Mouse (Mus musculus): Measurements from ENCODE around the gene Olfm2. TPM values are rescaled to one million over a fixed set of nuclear protein-coding genes. Genes with fewer than 3 reads are reported as not detected.
A peak's percentile ranks its signal among the peaks of the same experiment; 100 is the strongest.
"Not testable (repeated sequence)": the region's sequence is repeated elsewhere in the genome, so short reads cannot be mapped to it uniquely, and the experiment has no call there.

Olfm2 gene
- polyA plus RNA-seq, 1 experiment from 2014 or later, result 7.1 TPM

DNA sequence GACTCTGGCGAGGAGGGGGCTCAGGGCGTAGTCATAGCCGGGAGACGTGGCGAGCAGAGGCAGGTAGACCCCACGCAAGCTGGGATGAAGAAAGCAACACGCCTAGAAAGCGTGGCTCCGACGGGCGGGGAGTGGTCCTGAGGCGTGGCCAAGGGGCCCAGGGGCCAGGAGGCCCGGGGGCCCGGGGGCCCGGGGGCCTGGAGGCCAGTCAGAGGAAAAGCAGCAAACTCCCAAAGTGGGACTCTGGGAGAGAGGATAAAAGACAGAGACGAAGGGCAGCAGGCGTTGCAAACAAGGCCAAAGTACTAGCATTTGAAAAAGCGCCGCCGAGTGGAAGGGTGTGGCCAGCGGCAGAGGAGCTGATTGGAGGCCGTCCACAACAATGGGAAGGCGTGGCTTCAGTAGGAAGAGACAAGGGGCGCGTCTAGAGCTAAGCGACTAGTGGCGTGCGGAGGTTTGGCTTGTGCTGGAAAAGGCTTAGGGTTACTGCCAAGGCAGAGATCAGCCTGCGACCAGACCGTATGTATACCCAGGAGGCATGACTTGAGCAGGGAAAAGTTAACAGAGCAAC, 103.2 kb downstream of the Olfm2 start:
- H3K4me3 ChIP-seq (replicated peaks), result peak overlapping the region; percentile 69
- peaks cover 30% of the 10 kb centered on the region for H3K4me1 ChIP-seq
- peak overlapping the region; percentile 98 for H3K27ac ChIP-seq
- no peaks in the 10 kb centered on the region for H3K9me3 ChIP-seq (replicated peaks)
- under 1% methylated on average over 23 of the region's 30 CpGs for WGBS
- H3K4me2 ChIP-seq, result peak overlapping the region; percentile 96
- H3K9ac ChIP-seq, result peak overlapping the region; percentile 94
- H3K27me3 ChIP-seq, result no peaks in the 10 kb centered on the region
- peaks cover 38% of the 10 kb centered on the region for H3K36me3 ChIP-seq
- peak; percentile 85 for ATAC-seq (replicated peaks; ENCODE audit: low FRiP score)

- Histone ChIP-seq H3K36me3 (peaks cover 37% of the 10 kb centered on the region), H3K27ac (peak within 1 kb of the TSS; percentile 98), H3K4me2 (peak within 1 kb of the TSS; percentile 96), H3K9ac (peak within 1 kb of the TSS; percentile 94), H3K9me3 (replicated peaks) (no peaks in the 10 kb centered on the region), H3K4me3 (replicated peaks) (peak within 1 kb of the TSS; percentile 69), H3K27me3 (no peaks in the 10 kb centered on the region), H3K4me1 (peaks cover 30% of the 10 kb centered on the region)
- peak; percentile 94 for ATAC-seq (replicated peaks; ENCODE audit: low FRiP score)
- WGBS, result under 1% methylated on average over 51 of the region's 51 CpGs
Measured at GRCm38 (mm10) chr9:20642101-20642895, 103.9 kb downstream of the Olfm2 start, which contains the start of gene Ubl5. Gene Ubl5, plus strand, starts transcription at chr9:20642878.

GRCm38 (mm10) chr9:20641501-20641900, 104.6 kb downstream of the Olfm2 start:
- no peak for ATAC-seq (replicated peaks; ENCODE audit: low FRiP score)
- Histone ChIP-seq H3K36me3 (peaks cover 35% of the 10 kb centered on the region), H3K4me3 (replicated peaks) (peak overlapping the region; percentile 69), H3K4me1 (peaks cover 30% of the 10 kb centered on the region), H3K9ac (peak overlapping the region; percentile 94), H3K4me2 (peak overlapping the region; percentile 96), H3K27me3 (no peaks in the 10 kb centered on the region), H3K27ac (peak overlapping the region; percentile 98), H3K9me3 (replicated peaks) (no peaks in the 10 kb centered on the region)
- 15% methylated on average over 6 of the region's 6 CpGs for WGBS

- WGBS, result 93% methylated on average over 4 of the region's 4 CpGs
Measured at GRCm38 (mm10) chr9:20639486-20639885, 106.7 kb downstream of the Olfm2 start.

DNA sequence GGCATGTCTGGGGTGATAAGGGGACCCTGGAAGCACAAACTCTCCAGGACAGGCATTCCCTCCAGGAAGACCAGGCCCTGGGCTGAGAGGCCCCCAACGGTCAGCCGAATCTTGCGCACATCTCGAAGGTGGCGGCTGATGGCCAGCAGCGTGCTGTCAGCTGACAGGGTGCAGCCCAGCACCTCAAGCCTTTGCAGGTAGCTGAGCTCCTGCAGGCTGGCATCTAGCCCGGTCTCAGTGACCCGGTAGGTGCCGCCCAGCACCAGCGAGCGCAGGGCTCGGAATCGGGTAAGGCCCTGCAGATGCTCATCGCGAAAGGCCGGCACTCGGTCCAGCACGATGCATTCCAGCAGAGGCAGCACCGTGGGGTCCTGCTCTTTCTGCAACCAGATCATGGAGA, 107.6 kb downstream of the Olfm2 start:
- peaks cover 29% of the 10 kb centered on the region for H3K36me3 ChIP-seq
- no peak overlapping the region for H3K27ac ChIP-seq
- H3K4me1 ChIP-seq, result peaks cover 16% of the 10 kb centered on the region
- H3K4me3 ChIP-seq (replicated peaks), result no peak overlapping the region
- WGBS, result 95% methylated on average over 19 of the region's 19 CpGs
- no peaks in the 10 kb centered on the region for H3K9me3 ChIP-seq (replicated peaks)
- H3K27me3 ChIP-seq, result no peaks in the 10 kb centered on the region
- no peak for ATAC-seq (replicated peaks; ENCODE audit: low FRiP score)
- H3K9ac ChIP-seq, result no peak overlapping the region
- no peak overlapping the region for H3K4me2 ChIP-seq

More at GRCm38 (mm10) chr9:20639486-20639885, 106.7 kb downstream of the Olfm2 start:
- H3K4me3 ChIP-seq (replicated peaks), result no peak overlapping the region
- peaks cover 29% of the 10 kb centered on the region for H3K36me3 ChIP-seq
- no peaks in the 10 kb centered on the region for H3K9me3 ChIP-seq (replicated peaks)
- ATAC-seq (replicated peaks; ENCODE audit: low FRiP score), result no peak
- H3K27me3 ChIP-seq, result no peaks in the 10 kb centered on the region
- no peak overlapping the region for H3K9ac ChIP-seq
- peaks cover 19% of the 10 kb centered on the region for H3K4me1 ChIP-seq
- no peak overlapping the region for H3K4me2 ChIP-seq
- H3K27ac ChIP-seq, result no peak overlapping the region

DNA sequence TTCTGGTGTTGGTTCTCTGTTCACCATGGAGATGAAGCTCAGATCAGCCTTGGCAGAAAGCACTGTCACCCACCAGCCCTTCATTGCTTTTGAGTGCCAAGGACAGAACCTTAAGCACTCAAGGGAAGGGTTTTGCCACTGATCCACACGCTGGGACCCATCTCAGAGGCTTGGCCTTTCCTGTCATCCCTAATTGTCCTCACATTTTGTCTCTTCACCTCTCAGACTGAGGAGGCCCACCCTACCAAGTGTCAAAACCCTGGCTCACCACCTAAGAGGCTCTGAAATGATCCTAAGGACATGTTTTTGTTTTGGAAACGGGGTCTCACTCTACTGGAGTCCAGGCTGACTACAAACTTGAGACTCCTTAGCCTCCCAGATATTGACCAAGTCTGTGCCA, 109.4 kb downstream of the Olfm2 start:
- Histone ChIP-seq H3K27ac (no peak overlapping the region), H3K4me3 (replicated peaks) (no peak overlapping the region), H3K27me3 (no peaks in the 10 kb centered on the region), H3K4me1 (peaks cover 12% of the 10 kb centered on the region), H3K9me3 (replicated peaks) (no peaks in the 10 kb centered on the region), H3K9ac (no peak overlapping the region), H3K4me2 (no peak overlapping the region), H3K36me3 (peaks cover 34% of the 10 kb centered on the region)
- WGBS, result 83% methylated on average over 2 of the region's 2 CpGs
- ATAC-seq (replicated peaks; ENCODE audit: low FRiP score), result no peak

- Histone ChIP-seq H3K36me3 (peaks cover 35% of the 10 kb centered on the region), H3K27me3 (no peaks in the 10 kb centered on the region), H3K9me3 (replicated peaks) (no peaks in the 10 kb centered on the region), H3K4me2 (no peak overlapping the region), H3K27ac (no peak overlapping the region), H3K4me3 (replicated peaks) (no peak overlapping the region), H3K4me1 (peaks cover 7% of the 10 kb centered on the region), H3K9ac (no peak overlapping the region)
- ATAC-seq (replicated peaks; ENCODE audit: low FRiP score), result no peak
- 80% methylated on average over 3 of the region's 3 CpGs for WGBS
Measured at GRCm38 (mm10) chr9:20636256-20636655, 109.9 kb downstream of the Olfm2 start.

- WGBS, result 90% methylated on average over 8 of the region's 8 CpGs
- not testable (repeated sequence) for H3K4me2 ChIP-seq; H3K4me3 ChIP-seq (replicated peaks); H3K9ac ChIP-seq; H3K27ac ChIP-seq; ATAC-seq (replicated peaks; ENCODE audit: low FRiP score); H3K27me3 ChIP-seq; H3K4me1 ChIP-seq; H3K9me3 ChIP-seq (replicated peaks)
- H3K36me3 ChIP-seq, result peaks cover 35% of the 10 kb centered on the region
Measured at GRCm38 (mm10) chr9:20635676-20636075, 110.5 kb downstream of the Olfm2 start.

DNA sequence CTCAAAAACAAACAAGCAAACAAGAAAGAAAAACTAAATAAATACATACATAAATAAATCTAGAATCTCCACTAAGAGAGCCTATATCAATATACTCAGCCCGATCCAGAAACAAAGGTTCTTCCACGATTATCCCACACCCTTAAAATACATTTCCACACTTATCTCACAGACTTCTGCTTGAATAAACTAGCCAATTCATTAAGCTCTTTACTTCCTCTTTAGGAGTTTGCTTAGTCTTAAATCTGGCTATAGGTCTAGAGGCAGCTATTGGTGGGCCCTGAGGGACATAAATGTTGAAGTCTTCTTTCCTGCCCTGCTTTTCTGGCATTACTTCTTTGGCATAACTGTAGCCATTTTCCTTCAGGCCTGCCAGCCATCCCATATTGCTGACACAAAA, 114.8 kb downstream of the Olfm2 start:
- no peak overlapping the region for H3K4me2 ChIP-seq
- peaks cover 12% of the 10 kb centered on the region; the same call in 1 of the 2 replicates for H3K36me3 ChIP-seq
- no peak overlapping the region for H3K4me3 ChIP-seq (replicated peaks)
- whole genome bisulfite sequencing, result 94% methylated on average over 2 of the region's 2 CpGs
- H3K27me3 ChIP-seq, result no peaks in the 10 kb centered on the region
- H3K9me3 ChIP-seq (replicated peaks), result no peaks in the 10 kb centered on the region
- no peak for ATAC-seq (replicated peaks; ENCODE audit: low FRiP score)
- no peak overlapping the region for H3K27ac ChIP-seq
- H3K9ac ChIP-seq, result no peak overlapping the region
- no peaks in the 10 kb centered on the region for H3K4me1 ChIP-seq

Other genes starting within 250 kb of the Olfm2 start
- 102 and 107 TPM in 2 replicates for gene Zfp266, start 224.9 kb downstream of the Olfm2 start, polyA plus RNA-seq (2015; fragmentation: Nextera tagmentation; extraction: Ambion mirVana)
- 15.7 and 16.4 TPM in 2 replicates for gene Zfp846, start 165.1 kb downstream of the Olfm2 start, polyA plus RNA-seq (2015; fragmentation: Nextera tagmentation; extraction: Ambion mirVana)
- 385 and 422 TPM in 2 replicates for gene Ubl5, start 103.5 kb downstream of the Olfm2 start, polyA plus RNA-seq (2015; fragmentation: Nextera tagmentation; extraction: Ambion mirVana)
- 21.1 and 22.2 TPM in 2 replicates for gene Fbxl12, start 101.6 kb downstream of the Olfm2 start, polyA plus RNA-seq (2015; fragmentation: Nextera tagmentation; extraction: Ambion mirVana)
- gene Pin1, start 94.3 kb downstream of the Olfm2 start, polyA plus RNA-seq (2015; fragmentation: Nextera tagmentation; extraction: Ambion mirVana), result 55.3 and 55.4 TPM in 2 replicates
- gene Col5a3, start 68.7 kb upstream of the Olfm2 start, polyA plus RNA-seq (2015; fragmentation: Nextera tagmentation; extraction: Ambion mirVana), result 2.5 and 4.4 TPM in 2 replicates
- not detected in 2 replicates for gene Rdh8, start 72.2 kb upstream of the Olfm2 start, polyA plus RNA-seq (2015; fragmentation: Nextera tagmentation; extraction: Ambion mirVana)
- 15.2 and 16.1 TPM in 2 replicates for gene A230050P20Rik, start 122.3 kb upstream of the Olfm2 start, polyA plus RNA-seq (2015; fragmentation: Nextera tagmentation; extraction: Ambion mirVana)
- 2.5 and 2.8 TPM in 2 replicates for gene Angptl6, start 133.4 kb upstream of the Olfm2 start, polyA plus RNA-seq (2015; fragmentation: Nextera tagmentation; extraction: Ambion mirVana)
- gene Ppan, start 141.8 kb upstream of the Olfm2 start, polyA plus RNA-seq (2015; fragmentation: Nextera tagmentation; extraction: Ambion mirVana), result 84.2 and 93.7 TPM in 2 replicates
- 319 and 321 TPM in 2 replicates for gene Eif3g, start 152.3 kb upstream of the Olfm2 start, polyA plus RNA-seq (2015; fragmentation: Nextera tagmentation; extraction: Ambion mirVana)
- 96.9 and 108 TPM in 2 replicates for gene Dnmt1, start 213.5 kb upstream of the Olfm2 start, polyA plus RNA-seq (2015; fragmentation: Nextera tagmentation; extraction: Ambion mirVana)
- gene S1pr2, start 230.4 kb upstream of the Olfm2 start, polyA plus RNA-seq (2015; fragmentation: Nextera tagmentation; extraction: Ambion mirVana), result 29.8 and 32.7 TPM in 2 replicates